Mouse (Mus musculus) cerebellum, adult 2 months (tissue): ENCODE results near the gene Gm9944. TPM values are rescaled to one million over a fixed set of nuclear protein-coding genes. Genes with fewer than 3 reads are reported as not detected.

Experiments
- DNase-seq, 2 experiments: peaks; one replicate each; pipeline ENCODE4 v3.0.0; 2021
- H3K27ac ChIP-seq: fragments of 200-500 bp; 2 replicates; pipeline ENCODE4 v1.5.1; 2012; ENCODE audit warnings: low read length, control low read depth, inconsistent platforms; ENCODE audit not compliant: insufficient read depth
- H3K27me3 ChIP-seq: fragments of 200-500 bp; 2 replicates; pipeline ENCODE4 v1.6.1; 2012; ENCODE audit warnings: inconsistent platforms, mild to moderate bottlenecking, low read length, moderate library complexity; ENCODE audit not compliant: control insufficient read depth, insufficient read depth
- H3K4me1 ChIP-seq: fragments of 200-500 bp; 2 replicates; pipeline ENCODE4 v1.6.1; 2011; ENCODE audit warnings: low read length; ENCODE audit not compliant: control insufficient read depth, insufficient read depth
- H3K4me3 ChIP-seq: fragments of 200-500 bp; replicated peaks from 2 replicates; pipeline ENCODE3; 2011; ENCODE audit warnings: mild to moderate bottlenecking, low read depth, low read length, control low read depth; ENCODE audit not compliant: insufficient read depth
- CTCF ChIP-seq: fragments of 200-500 bp; IDR thresholded peaks from 2 replicates; pipeline ENCODE4 v1.5.1; 2011; ENCODE audit warnings: low read depth, mild to moderate bottlenecking, control low read depth, low read length, moderate library complexity, borderline replicate concordance; ENCODE audit not compliant: insufficient read depth
- POLR2A ChIP-seq: fragments of 200-500 bp; IDR thresholded peaks from 2 replicates; pipeline ENCODE4 v1.6.1; 2011; ENCODE audit warnings: low read length, control low read depth, borderline replicate concordance; ENCODE audit not compliant: insufficient read depth
- WGBS: fragments of 180-500 bp; shearing (Covaris S2); methylation state at CpG from one replicate; pipeline ENCODE4 v1.1.7; 2018; 5-methylcytosine and 5-hydroxymethylcytosine counted together
- polyA plus RNA-seq: library from polyadenylated mRNA; depleted of rRNA; stranded (reverse); fragments of >200 nt; gene quantifications from 2 replicates; pipeline ENCODE4 v1.2.3, GENCODE M21; 2012; rRNA removed

Gm9944 gene
- not detected in 2 replicates for polyA plus RNA-seq

- H3K27me3 ChIP-seq, result no peaks in the 10 kb centered on the region
- no peak within 1 kb of the TSS for H3K4me3 ChIP-seq
- TF ChIP-seq CTCF (no peak), POLR2A (no peak)
- no peak for DNase-seq
- H3K27ac ChIP-seq, result no peak within 1 kb of the TSS
- 50% methylated on average over 2 of the region's 2 CpGs for WGBS
- no peaks in the 10 kb centered on the region for H3K4me1 ChIP-seq
Observed at GRCm38 (mm10) chr4:144453217-144453616, at the start of gene Gm9944. Gene Gm9944, minus strand, starts transcription at chr4:144453317.

- no peak overlapping the region for H3K4me3 ChIP-seq
- no peak for DNase-seq
- TF ChIP-seq CTCF (no peak), POLR2A (no peak)
- no peak overlapping the region for H3K27ac ChIP-seq
- no peaks in the 10 kb centered on the region for H3K27me3 ChIP-seq
- H3K4me1 ChIP-seq, result no peaks in the 10 kb centered on the region
Observed at GRCm38 (mm10) chr4:144493331-144493730, 40.2 kb upstream of the Gm9944 start.

- Histone ChIP-seq H3K27ac (no peak overlapping the region), H3K4me1 (no peaks in the 10 kb centered on the region), H3K4me3 (no peak overlapping the region), H3K27me3 (no peaks in the 10 kb centered on the region)
- DNase-seq, result no peak
- WGBS, result 44% methylated on average over 1 of the region's 1 CpGs
- TF ChIP-seq POLR2A (no peak), CTCF (no peak)
Observed at GRCm38 (mm10) chr4:144468091-144468490, 15.0 kb upstream of the Gm9944 start.

GRCm38 (mm10) chr4:144465206-144465605 is 12.1 kb upstream of the Gm9944 start:
- no peak overlapping the region for H3K4me3 ChIP-seq
- H3K4me1 ChIP-seq, result no peaks in the 10 kb centered on the region
- H3K27ac ChIP-seq, result no peak overlapping the region
- DNase-seq, result no peak
- WGBS, result 68% methylated on average over 2 of the region's 2 CpGs
- no peak for TF ChIP-seq POLR2A
- TF ChIP-seq CTCF, result no peak
- no peaks in the 10 kb centered on the region for H3K27me3 ChIP-seq

GRCm38 (mm10) chr4:144463656-144464055 is 10.5 kb upstream of the Gm9944 start, which contains the start of gene Aadacl3:
Gene Aadacl3, minus strand, starts transcription at chr4:144463756.
- Histone ChIP-seq H3K4me1 (no peaks in the 10 kb centered on the region), H3K4me3 (no peak within 1 kb of the TSS), H3K27ac (no peak within 1 kb of the TSS), H3K27me3 (no peaks in the 10 kb centered on the region)
- DNase-seq, result no peak
- TF ChIP-seq CTCF (no peak), POLR2A (no peak)
- WGBS, result 44% methylated on average over 3 of the region's 3 CpGs

- no peak overlapping the region for H3K27ac ChIP-seq
- no peaks in the 10 kb centered on the region for H3K27me3 ChIP-seq
- no peak for DNase-seq
- H3K4me3 ChIP-seq, result no peak overlapping the region
- no peaks in the 10 kb centered on the region for H3K4me1 ChIP-seq
- 84% methylated on average over 2 of the region's 2 CpGs for WGBS
- TF ChIP-seq POLR2A, result no peak
- no peak for TF ChIP-seq CTCF
Observed at GRCm38 (mm10) chr4:144448546-144448945, 4.6 kb downstream of the Gm9944 start.

- WGBS, result 76% methylated on average over 1 of the region's 1 CpGs
- Histone ChIP-seq H3K4me3 (no peak overlapping the region), H3K27me3 (no peaks in the 10 kb centered on the region), H3K27ac (no peak overlapping the region), H3K4me1 (no peaks in the 10 kb centered on the region)
- DNase-seq, result no peak
- TF ChIP-seq CTCF (no peak), POLR2A (no peak)
Observed at GRCm38 (mm10) chr4:144441582-144441981, 11.5 kb downstream of the Gm9944 start.

- Histone ChIP-seq H3K27ac (no peak overlapping the region), H3K4me3 (no peak overlapping the region), H3K4me1 (no peaks in the 10 kb centered on the region), H3K27me3 (no peaks in the 10 kb centered on the region)
- DNase-seq, result no peak
- WGBS, result 85% methylated on average over 4 of the region's 4 CpGs
- TF ChIP-seq POLR2A (no peak), CTCF (no peak)
Observed at GRCm38 (mm10) chr4:144441095-144441494, 12.0 kb downstream of the Gm9944 start.

- DNase-seq, result no peak
- Histone ChIP-seq H3K27me3 (no peaks in the 10 kb centered on the region), H3K27ac (no peak within 1 kb of the TSS), H3K4me3 (no peak within 1 kb of the TSS), H3K4me1 (no peaks in the 10 kb centered on the region)
- TF ChIP-seq POLR2A (no peak), CTCF (no peak)
Observed at GRCm38 (mm10) chr4:144438672-144439071, 14.4 kb downstream of the Gm9944 start, which contains the start of gene 1700012P22Rik. Gene 1700012P22Rik, minus strand, starts transcription at chr4:144438772.
